Mouse (Mus musculus) cerebellum, postnatal 36 days (tissue): ENCODE data around the gene Cd200.

ENCODE experiments used
- DNase-seq, 2 experiments: peaks; one replicate each; pipeline ENCODE4 v3.0.0; 2021 to 2022; ENCODE audit warnings: mixed read lengths in 2 of 2

Cd200 gene

DNA sequence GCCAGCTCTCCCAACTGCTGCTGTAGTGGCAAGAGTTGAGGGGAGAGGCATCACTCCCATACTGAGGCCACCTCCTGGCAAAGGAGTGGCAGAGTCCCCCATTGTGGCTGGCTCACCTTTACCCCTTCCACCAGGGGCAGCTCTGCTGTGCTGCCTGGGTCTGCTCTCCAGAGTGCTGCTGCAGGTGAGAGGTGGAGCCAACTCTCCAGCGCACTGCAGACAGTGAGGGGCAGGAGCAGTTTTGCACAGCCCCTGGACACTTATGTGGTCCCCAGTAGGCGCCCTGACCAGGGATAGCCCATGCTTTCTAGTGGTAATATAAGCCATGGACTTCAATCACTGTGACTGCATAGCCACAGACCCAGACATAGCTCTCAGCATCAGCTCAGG is 74.5 kb downstream of the Cd200 start:
- no peak for DNase-seq

DNA sequence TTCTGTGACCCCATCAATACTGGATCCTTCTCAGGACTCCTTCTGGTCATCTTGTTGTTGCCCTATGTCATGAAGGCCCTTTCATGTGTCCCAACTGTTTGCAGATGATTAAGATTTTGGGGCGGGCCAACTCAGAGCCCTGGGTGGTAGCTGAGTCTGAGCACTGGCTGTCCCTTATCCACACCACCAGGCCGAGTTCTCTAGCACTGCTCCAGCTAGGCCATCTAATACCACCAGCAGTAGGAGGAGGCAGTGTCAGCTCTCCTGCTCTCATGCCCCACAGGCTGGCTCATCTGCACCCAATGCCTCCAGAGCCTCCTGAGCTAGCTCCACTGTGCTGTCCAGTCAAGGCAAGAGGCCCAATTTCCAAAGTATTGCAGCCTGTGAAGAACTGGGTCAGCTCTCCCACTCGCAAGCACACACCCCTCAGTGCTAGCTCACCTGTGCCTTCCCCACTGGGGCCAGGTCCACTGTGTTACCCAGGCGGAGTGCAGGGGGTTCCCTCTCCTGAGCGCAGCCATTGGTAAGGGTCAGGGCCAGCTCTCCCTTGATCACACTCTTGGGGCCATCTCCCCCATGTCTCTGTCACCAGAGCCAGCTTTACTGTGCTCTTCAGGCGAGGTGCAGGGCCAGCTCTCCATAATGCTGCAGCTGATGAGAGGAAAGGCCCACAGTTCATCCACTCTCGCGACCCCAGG is 75.0 kb downstream of the Cd200 start:
- no peak for DNase-seq

DNA sequence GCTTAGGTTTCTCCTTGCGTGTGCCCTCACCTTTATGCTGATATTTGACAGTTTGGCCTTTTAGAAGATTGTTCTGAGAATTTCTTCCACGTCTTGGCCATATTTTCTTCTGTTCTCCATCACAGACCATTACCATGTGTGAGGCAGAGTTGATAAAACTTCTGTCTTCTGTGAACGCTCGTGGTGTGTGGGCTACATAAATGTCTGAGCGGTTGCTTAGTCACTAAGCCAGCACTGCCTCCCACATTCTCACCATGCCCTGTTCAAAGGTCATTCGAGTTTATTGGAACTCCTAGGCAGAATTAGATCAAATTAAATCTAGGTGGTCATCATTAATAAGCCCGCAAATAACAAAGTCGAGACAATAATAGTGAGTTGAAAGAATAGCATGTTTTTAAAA is 76.3 kb downstream of the Cd200 start:
- DNase-seq = no peak
